Mouse (Mus musculus): ENCODE measurements around the gene 4931406C07Rik.

DNA sequence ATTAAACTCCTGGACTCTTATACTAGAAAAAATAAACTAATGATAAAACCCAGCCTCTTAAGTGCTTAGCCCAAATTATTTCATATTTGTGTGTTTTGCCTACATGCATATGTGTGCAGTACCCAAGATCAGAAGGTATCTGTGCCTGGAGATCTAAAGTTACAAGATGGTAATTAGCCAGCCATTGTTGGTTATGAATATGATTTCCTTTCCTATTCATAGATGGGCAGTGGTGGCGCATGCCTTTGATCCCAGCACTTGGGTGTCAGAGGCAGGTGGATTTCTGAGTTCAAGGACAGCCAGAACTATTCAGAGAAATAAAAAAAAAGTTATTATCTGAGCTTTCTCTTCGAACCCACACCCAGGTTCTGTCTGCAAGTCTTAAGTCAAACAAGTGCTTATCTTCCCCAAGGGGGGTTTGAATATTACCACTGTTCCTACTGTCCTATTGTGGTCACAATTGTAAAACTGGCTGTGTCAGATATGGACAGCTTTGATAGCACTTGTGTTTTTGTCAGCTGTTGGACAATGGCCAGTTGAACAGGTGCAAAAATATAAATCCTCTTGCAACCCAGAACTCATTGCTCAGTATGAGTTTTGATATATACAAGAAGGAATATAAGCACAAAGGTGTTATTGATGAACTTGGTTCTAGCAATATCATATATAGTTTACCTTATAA lies 5.9 kb upstream of the 4931406C07Rik start:
- TF ChIP-seq MYOG (IDR thresholded peaks at IDR 0.05; ENCODE audit: control insufficient read depth in 1 of 3, insufficient read depth in 1 of 3, insufficient read length in 2 of 3, low read depth in 2 of 3) (no peak), E2F4 (IDR thresholded peaks at IDR 0.05; ENCODE audit: insufficient read depth) (no peak), MAX (IDR thresholded peaks at IDR 0.05; ENCODE audit: low read depth) (no peak), POLR2AphosphoS2 (IDR thresholded peaks at IDR 0.05; ENCODE audit: insufficient read length, low read depth) (no peak), SRF (IDR thresholded peaks at IDR 0.05; ENCODE audit: control insufficient read depth, insufficient read length, low read depth) (no peak), POLR2A (IDR thresholded peaks at IDR 0.05; ENCODE audit: insufficient read length, low read depth) (no peak), TCF3 (IDR thresholded peaks at IDR 0.05; ENCODE audit: insufficient read length, low read depth) (no peak), USF1 (IDR thresholded peaks at IDR 0.05; ENCODE audit: low read depth) (no peak), TCF12 (IDR thresholded peaks at IDR 0.05; ENCODE audit: insufficient read depth, poor library complexity, severe bottlenecking) (no peak)
